Mouse (Mus musculus) right cerebral cortex, postnatal 25 days (tissue): ENCODE results near the gene Nras.
A peak's percentile ranks its signal among the peaks of the same experiment; 100 is the strongest.

ENCODE experiments used
- DNase-seq: peaks from one replicate; pipeline ENCODE4 v3.0.0; 2022

The Nras gene

DNA sequence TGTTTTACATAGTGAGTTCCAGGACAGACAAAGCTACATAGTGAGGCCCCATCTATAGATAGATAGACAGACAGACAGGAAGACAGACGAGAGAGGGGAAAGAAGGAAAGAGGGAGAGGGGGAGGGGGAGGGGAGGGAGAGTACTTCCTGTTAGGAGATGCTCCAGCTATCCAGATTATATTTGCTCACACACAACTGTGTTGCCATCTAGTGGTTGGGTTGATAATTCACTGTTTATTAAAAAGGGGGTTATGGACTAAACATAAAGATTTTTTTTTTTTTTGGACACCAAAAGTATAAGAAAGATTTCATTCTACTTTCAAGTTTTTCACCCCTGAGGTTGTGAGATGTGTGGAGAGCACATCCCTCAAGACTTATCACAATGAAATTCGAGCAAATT lies 42.6 kb downstream of the Nras start:
- DNase-seq, result no peak

DNA sequence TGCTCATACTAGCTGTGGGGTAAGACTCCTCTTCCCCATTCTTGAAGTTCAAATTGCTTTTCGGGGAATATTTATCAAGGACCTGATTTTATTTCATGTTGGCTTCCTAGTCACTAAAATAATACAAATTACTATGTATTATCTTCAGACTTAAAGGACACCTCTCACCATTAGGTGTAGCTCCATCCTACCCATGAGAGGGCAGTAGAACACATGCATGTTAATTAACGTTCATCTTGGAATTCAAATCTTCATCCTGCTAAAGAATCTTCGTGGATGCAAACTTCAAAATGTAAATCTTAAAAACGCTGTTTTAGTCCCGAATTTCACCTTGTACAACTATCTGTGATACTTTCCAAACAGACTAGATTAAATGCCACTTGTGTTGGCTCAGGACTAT lies 43.1 kb downstream of the Nras start:
- DNase-seq, result no peak

DNA sequence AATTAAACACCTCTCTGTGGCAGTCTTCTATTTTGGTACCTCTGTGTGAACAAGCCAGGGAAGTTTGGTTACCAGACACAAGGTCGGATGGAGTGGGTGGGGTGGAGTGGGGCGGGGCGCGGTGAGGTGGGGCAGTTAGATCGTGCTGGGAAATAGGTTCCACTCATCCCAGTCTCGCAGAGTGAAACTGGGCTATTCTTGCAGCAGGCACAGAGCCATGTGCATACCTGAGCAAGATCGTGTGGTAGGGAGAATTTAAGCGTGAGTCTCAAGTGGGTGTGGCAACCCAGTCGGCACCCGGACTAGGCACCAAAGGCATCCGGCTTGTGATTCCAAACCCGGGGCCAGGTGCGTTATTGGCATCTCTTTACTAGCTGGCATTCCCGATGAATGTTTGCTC lies 43.8 kb downstream of the Nras start:
- no peak for DNase-seq

DNA sequence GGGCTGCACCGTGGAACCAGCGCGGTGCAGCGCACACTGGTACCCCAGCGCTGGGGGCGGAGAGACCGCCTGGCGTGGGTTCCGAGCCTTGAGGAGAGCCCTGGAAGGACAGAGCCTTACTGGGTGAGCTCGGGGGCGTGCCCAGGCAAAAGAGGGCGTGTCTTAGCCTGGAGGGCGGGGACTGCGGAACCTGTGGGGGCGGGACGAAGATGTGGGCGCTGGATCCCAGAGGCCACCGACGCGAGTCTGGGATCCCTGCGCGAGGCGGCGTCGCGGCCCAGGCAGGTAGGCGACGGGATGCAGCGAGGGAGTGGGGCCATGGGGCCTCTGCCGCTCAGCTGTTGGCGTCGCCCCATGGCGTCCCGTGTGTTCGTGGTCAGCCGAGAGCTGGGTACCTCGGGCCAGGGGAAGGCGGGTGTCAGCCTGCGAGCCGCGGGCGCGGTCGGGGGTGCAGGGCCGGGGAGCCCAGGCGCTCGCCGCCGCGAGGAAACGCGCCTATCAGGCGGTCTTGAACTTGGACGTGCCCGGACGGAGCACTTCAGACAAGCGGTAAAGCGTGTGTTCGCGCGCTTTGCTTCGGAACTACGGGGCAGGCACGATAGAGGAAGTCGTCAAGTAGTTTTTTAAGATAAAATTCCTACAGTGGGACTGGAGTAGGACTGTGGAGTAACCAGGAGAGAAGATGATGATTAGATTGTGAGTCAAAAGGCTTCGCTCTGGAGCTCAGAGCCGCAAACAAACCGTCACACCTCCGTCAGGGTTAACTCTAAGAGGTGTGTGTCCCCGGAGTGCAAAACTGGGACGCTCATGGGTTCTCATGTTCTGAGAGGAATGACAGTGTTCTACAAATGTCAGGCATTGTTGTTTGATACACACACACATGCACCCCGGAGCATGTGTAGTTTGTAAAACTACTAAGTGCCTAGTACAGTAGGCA lies 44.6 kb downstream of the Nras start, which contains the start of gene Dennd2c:
Gene Dennd2c, plus strand, starts transcription at position 151 of the 937 bp plus-strand sequence.
- DNase-seq, result peak; percentile 66

DNA sequence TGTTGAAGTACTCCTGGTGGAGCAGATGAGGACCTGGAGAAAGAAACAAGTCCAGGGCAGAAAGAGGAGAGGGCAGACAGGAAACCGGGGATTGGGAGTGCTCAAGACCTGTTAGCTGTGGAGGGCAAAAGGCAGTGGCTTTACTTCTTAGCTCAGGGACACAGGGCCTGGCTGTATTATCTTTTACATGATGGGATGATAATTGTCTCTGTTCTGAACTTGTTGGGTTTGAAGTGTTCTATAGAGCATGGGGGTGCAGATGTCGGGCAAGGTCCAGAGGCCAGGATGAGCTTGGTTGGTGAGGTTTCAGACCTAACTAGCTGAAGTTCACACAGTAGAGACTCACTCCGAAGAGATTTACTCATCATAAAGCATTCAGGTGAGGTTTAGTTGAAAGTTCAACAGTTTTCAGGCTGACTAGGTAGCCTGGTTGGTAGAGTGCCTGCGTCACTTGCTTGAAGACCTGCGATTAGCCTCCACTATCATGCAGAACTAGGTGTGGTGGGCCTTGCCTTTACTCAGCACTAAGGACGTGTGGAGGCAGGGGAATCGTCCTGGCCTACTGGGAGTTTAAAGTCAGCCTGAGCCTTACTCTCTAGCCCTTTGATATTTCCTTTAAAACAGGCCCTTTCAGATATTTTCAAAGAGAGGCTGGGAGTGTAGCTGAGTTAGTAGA lies 49.6 kb downstream of the Nras start:
- DNase-seq, result no peak

DNA sequence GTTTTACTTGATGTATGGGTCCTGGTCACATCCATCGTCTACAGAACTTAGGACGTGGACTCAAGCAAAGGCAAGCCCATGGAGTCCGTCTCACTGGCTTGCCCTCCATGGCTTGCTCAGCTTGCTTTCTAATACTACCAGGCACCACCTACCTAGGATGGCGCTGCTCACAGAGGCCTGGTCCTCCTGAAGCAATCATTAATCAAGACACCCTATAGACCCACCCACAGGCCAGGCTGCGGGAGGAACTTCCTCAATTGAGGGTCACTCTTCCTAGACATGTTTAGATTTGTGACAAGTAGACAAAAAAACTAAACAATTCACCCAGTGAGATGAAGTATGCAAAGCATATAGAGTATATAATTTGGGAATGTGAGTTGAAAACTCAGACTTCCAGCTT lies 54.1 kb downstream of the Nras start:
- no peak for DNase-seq
